Mouse (Mus musculus) cerebellum, adult 2 months (tissue): ENCODE measurements around the gene Plxnb1. TPM values are rescaled to one million over a fixed set of nuclear protein-coding genes. Genes with fewer than 3 reads are reported as not detected.

Source experiments
- DNase-seq, 2 experiments: peaks; one replicate each; pipeline ENCODE4 v3.0.0; 2021
- H3K27ac ChIP-seq: fragments of 200-500 bp; 2 replicates; pipeline ENCODE4 v1.5.1; 2012; ENCODE audit warnings: low read length, control low read depth, inconsistent platforms; ENCODE audit not compliant: insufficient read depth
- H3K27me3 ChIP-seq: fragments of 200-500 bp; 2 replicates; pipeline ENCODE4 v1.6.1; 2012; ENCODE audit warnings: inconsistent platforms, mild to moderate bottlenecking, low read length, moderate library complexity; ENCODE audit not compliant: control insufficient read depth, insufficient read depth
- H3K4me1 ChIP-seq: fragments of 200-500 bp; 2 replicates; pipeline ENCODE4 v1.6.1; 2011; ENCODE audit warnings: low read length; ENCODE audit not compliant: control insufficient read depth, insufficient read depth
- H3K4me3 ChIP-seq: fragments of 200-500 bp; replicated peaks from 2 replicates; pipeline ENCODE3; 2011; ENCODE audit warnings: mild to moderate bottlenecking, low read depth, low read length, control low read depth; ENCODE audit not compliant: insufficient read depth
- CTCF ChIP-seq: fragments of 200-500 bp; IDR thresholded peaks from 2 replicates; pipeline ENCODE4 v1.5.1; 2011; ENCODE audit warnings: low read depth, mild to moderate bottlenecking, control low read depth, low read length, moderate library complexity, borderline replicate concordance; ENCODE audit not compliant: insufficient read depth
- POLR2A ChIP-seq: fragments of 200-500 bp; IDR thresholded peaks from 2 replicates; pipeline ENCODE4 v1.6.1; 2011; ENCODE audit warnings: low read length, control low read depth, borderline replicate concordance; ENCODE audit not compliant: insufficient read depth
- WGBS: fragments of 180-500 bp; shearing (Covaris S2); methylation state at CpG from one replicate; pipeline ENCODE4 v1.1.7; 2018; 5-methylcytosine and 5-hydroxymethylcytosine counted together
- polyA plus RNA-seq: library from polyadenylated mRNA; depleted of rRNA; stranded (reverse); fragments of >200 nt; gene quantifications from 2 replicates; pipeline ENCODE4 v1.2.3, GENCODE M21; 2012

The Plxnb1 gene
- polyA plus RNA-seq, 1 experiment, result 26.4 TPM

- Histone ChIP-seq H3K4me1 (peaks cover 20% of the 10 kb centered on the region), H3K4me3 (peak overlapping the region; percentile 60), H3K27me3 (no peaks in the 10 kb centered on the region), H3K27ac (no peak overlapping the region)
- peak in 1 of 2 experiments; percentile 23 for DNase-seq
- 89% methylated on average over 19 of the region's 19 CpGs for WGBS
- TF ChIP-seq POLR2A, result no peak
- no peak for TF ChIP-seq CTCF
These were observed 37.0 kb upstream of the Plxnb1 start for GRCm38 (mm10) chr9:109058006-109058765.

- no peaks in the 10 kb centered on the region for H3K27me3 ChIP-seq
- peaks cover 20% of the 10 kb centered on the region for H3K4me1 ChIP-seq
- peak; percentile 36; the same call in 1 of the 2 replicates for TF ChIP-seq POLR2A
- TF ChIP-seq CTCF, result peak; percentile 95
- H3K4me3 ChIP-seq, result peak within 1 kb of the TSS; percentile 60
- 2% methylated on average over 15 of the region's 15 CpGs for WGBS
- H3K27ac ChIP-seq, result peak within 1 kb of the TSS; percentile 54
- DNase-seq, result peak; percentile 87 to 89
These were observed 35.9 kb upstream of the Plxnb1 start, which contains the start of gene Trex1 for GRCm38 (mm10) chr9:109059136-109059903. Gene Trex1, minus strand, starts transcription at chr9:109059734.

- H3K27ac ChIP-seq, result no peak overlapping the region
- 83% methylated on average over 16 of the region's 16 CpGs for WGBS
- peak; percentile 34 to 36 for DNase-seq
- no peak for TF ChIP-seq POLR2A
- TF ChIP-seq CTCF, result no peak
- H3K4me3 ChIP-seq, result no peak overlapping the region
- H3K4me1 ChIP-seq, result peaks cover 19% of the 10 kb centered on the region
- no peaks in the 10 kb centered on the region for H3K27me3 ChIP-seq
These were observed 34.8 kb upstream of the Plxnb1 start for GRCm38 (mm10) chr9:109060184-109060897.

- TF ChIP-seq CTCF, result no peak
- no peak for TF ChIP-seq POLR2A
- Histone ChIP-seq H3K27ac (no peak overlapping the region), H3K4me1 (peaks cover 14% of the 10 kb centered on the region), H3K4me3 (no peak overlapping the region), H3K27me3 (no peaks in the 10 kb centered on the region)
- no peak for DNase-seq
- 94% methylated on average over 5 of the region's 5 CpGs for WGBS
These were observed 34.3 kb upstream of the Plxnb1 start for GRCm38 (mm10) chr9:109060898-109061295.

GRCm38 (mm10) chr9:109068095-109068735 lies 27.0 kb upstream of the Plxnb1 start:
- TF ChIP-seq CTCF (no peak), POLR2A (no peak)
- DNase-seq, result no peak

GRCm38 (mm10) chr9:109073661-109074573 lies 21.3 kb upstream of the Plxnb1 start, which contains the start of gene Atrip:
Gene Atrip, minus strand, starts transcription at chr9:109074124.
- WGBS, result under 1% methylated on average over 57 of the region's 57 CpGs
- no peaks in the 10 kb centered on the region for H3K4me1 ChIP-seq
- peak; percentile 94 to 95 for DNase-seq
- peak within 1 kb of the TSS; percentile 71 for H3K27ac ChIP-seq
- peak within 1 kb of the TSS; percentile 96 for H3K4me3 ChIP-seq
- H3K27me3 ChIP-seq, result no peaks in the 10 kb centered on the region
- TF ChIP-seq POLR2A, result peak; percentile 96
- TF ChIP-seq CTCF, result no peak

More at GRCm38 (mm10) chr9:109068095-109068735, 27.0 kb upstream of the Plxnb1 start:
- Histone ChIP-seq H3K27me3 (no peaks in the 10 kb centered on the region), H3K4me3 (no peak overlapping the region), H3K27ac (no peak overlapping the region), H3K4me1 (no peaks in the 10 kb centered on the region)
- 96% methylated on average over 3 of the region's 3 CpGs for WGBS

GRCm38 (mm10) chr9:109080516-109080915 lies 14.7 kb upstream of the Plxnb1 start:
- Histone ChIP-seq H3K27me3 (no peaks in the 10 kb centered on the region), H3K27ac (no peak overlapping the region), H3K4me3 (no peak overlapping the region), H3K4me1 (peaks cover 3% of the 10 kb centered on the region; the same call in 1 of the 2 replicates)
- 90% methylated on average over 3 of the region's 3 CpGs for WGBS
- TF ChIP-seq POLR2A, result no peak
- TF ChIP-seq CTCF, result no peak
- DNase-seq, result no peak
